Mouse (Mus musculus): Measurements from ENCODE around the gene Pkn2.

- TF ChIP-seq POLR2A (IDR thresholded peaks at IDR 0.05; ENCODE audit: insufficient read length, low read depth) = no peak
- TF ChIP-seq MAX (IDR thresholded peaks at IDR 0.05; ENCODE audit: low read depth) = no peak
- no peak for TF ChIP-seq TCF12 (IDR thresholded peaks at IDR 0.05; ENCODE audit: insufficient read depth, poor library complexity, severe bottlenecking)
- no peak for TF ChIP-seq POLR2AphosphoS2 (IDR thresholded peaks at IDR 0.05; ENCODE audit: insufficient read length, low read depth)
- TF ChIP-seq MYOG (IDR thresholded peaks at IDR 0.05; ENCODE audit: control insufficient read depth in 1 of 3, insufficient read depth in 1 of 3, insufficient read length in 2 of 3, low read depth in 2 of 3) = no peak
Observed at GRCm38 (mm10) chr3:142743973-142744898, 137.6 kb downstream of the Pkn2 start.
